Mouse (Mus musculus): ENCODE results near the gene Ipp. TPM values are rescaled to one million over a fixed set of nuclear protein-coding genes. Genes with fewer than 3 reads are reported as not detected.

Gene Ipp
- total RNA-seq, 2 experiments from 2014 or later, result 15.1 to 17.1 TPM

DNA sequence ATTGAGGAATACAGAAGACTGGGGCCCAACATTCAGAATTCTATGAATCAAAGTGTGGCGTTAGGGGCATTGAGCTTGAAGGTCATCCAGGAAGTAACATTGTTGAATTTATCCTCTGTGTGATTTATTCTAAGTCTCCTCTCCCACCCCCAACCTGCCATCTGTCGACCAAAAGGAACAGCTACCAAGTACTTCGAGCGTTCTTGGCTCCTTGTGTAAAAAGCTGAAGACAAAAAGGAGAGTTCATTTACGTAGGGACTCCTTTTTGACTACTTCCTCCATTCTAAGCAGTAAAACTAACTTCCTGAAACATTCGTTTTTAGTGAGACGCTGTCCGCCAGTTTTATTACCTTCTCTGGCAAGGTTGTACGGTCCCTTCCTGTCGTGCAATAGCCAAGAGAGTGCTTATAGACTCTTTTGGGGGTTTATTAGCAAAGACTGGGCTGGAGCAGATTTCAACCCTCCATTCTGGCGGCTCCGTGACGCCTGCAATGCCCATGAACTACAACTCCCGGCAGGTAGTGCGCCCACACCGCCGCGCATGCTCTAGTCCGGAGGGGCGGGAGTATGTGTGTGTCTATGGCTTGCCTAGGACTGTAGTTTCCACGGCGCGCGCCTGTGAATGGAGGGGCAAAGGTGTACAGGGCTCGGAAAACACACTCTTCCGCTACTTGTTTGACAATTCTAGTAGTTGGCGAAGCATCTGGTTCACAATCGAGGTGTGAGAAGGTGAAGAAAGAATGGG is 49.4 kb downstream of the Ipp start:
- intact Hi-C loops (cut with DNase I), result loop anchor here (5.0 kb wide), 2 partner anchors 49 to 94 kb away; partner anchors contain the start of genes Ipp and Mast2
- DNase-seq, result peak; percentile 96 to 98

DNA sequence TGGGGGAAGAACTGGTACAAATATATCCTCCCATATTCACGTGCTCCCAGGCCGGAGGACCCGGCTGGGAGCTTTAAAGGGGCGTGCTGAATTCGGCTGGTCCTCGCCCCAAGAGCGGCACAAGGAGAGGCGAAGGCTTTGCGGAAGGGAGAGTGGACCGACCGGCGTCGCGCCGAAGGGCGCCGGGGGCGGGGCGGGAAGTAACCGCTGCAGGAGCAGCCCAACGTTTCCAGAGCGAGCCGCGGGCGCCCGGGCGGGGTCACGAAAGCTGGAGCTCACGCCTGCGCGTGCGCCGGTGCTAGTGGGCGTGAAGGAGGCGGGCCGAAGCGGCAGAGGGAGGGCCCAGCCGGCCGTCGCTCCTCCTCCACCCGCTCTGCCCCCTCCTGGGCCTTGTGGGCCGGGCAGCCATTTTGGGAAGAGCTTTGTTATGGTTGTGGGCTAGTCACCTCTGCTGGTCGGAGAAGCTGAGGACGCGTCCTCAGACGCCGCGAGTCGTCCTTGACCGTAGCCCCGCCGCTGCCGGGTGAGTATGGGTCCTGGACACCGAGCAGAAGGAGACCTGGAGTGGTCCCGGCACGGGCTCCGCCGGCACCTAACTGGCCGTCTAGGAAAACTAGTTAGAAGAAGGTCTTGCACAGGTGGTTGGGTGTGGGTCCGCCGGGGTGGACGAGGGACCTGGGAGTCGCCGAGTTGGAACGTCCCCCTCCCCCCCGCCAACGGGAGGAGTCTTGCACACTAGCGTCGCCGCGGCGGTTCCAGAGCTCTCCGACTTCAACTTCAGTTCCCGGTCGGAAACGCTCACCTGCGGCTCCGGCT is 50.2 kb downstream of the Ipp start, which contains the start of gene Gpbp1l1:
TSS of gene Gpbp1l1 (plus strand) at position 353 of the 816 bp plus-strand sequence.
- intact Hi-C loops (cut with DNase I), result loop anchor here (5.0 kb wide), 2 partner anchors 50 to 95 kb away; partner anchors contain the start of genes Ipp and Mast2

DNA sequence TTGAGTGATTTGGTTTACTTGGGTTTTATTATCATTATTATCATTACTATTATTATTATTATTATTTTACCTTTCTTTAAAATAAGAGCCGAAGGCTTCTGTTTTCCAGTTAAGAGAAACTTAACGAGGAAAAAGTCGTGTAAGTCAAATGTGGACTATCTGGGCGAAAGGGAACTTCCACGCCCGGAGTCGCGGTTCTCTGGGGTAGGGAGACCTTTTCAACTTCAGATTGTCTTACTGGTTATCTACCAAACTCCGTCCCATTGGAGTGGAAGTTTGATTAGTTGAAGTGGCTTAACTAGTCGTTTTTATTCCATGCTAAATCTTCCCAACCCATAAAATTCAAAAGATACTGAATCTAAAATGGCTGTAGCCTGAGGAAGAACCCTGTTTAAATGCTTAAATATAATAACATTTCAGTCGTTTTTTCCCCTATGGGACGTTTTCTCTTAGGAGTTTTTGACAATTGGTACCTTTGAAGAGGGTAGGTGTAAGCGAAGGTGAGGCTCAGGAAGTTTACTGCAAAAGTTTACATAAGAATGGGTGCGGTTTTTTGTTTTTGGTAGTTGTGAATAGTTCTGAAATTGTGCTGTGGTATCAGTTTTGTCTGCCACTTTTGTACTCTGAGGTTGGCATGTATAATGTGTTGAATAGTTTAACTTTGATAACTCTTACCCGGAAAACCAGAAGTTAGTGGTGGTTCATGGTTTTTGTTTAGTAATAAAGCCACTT is 51.0 kb downstream of the Ipp start:
- intact Hi-C loops (cut with DNase I), result loop anchor here (5.0 kb wide), 2 partner anchors 51 to 96 kb away; partner anchors contain the start of genes Ipp and Mast2
- no peak for DNase-seq

More for the DNA sequence above, 50.2 kb downstream of the Ipp start, which contains the start of gene Gpbp1l1:
- peak; percentile 98 to 99 for DNase-seq

Other genes with a start within 250 kb of the Ipp start
- 10 to 100 TPM; 90.2 to 97.5 TPM for gene Mast2, start 43.4 kb upstream of the Ipp start, total RNA-seq (2021)
- gene Tmem69, start 48.4 kb downstream of the Ipp start, total RNA-seq (2021), result 10 to 100 TPM; 19.4 to 19.8 TPM
- 10 to 100 TPM; 67.7 to 72.3 TPM for gene Gpbp1l1, start 50.1 kb downstream of the Ipp start, total RNA-seq (2021)
- gene Ccdc17, start 89.1 kb downstream of the Ipp start, total RNA-seq (2021), result 1 to 10 TPM; 2.1 to 3.2 TPM
- 10 to 100 TPM; 46.4 to 53.6 TPM for gene Nasp, start 120.4 kb downstream of the Ipp start, total RNA-seq (2021)
- 100 to 1,000 TPM; 419 to 457 TPM for gene Akr1a1, start 144.1 kb downstream of the Ipp start, total RNA-seq (2021)
- 100 to 1,000 TPM; 420 to 430 TPM for gene Prdx1, start 178.0 kb downstream of the Ipp start, total RNA-seq (2021)
- 10 to 100 TPM; 32.8 to 40.0 TPM for gene Mmachc, start 200.9 kb downstream of the Ipp start, total RNA-seq (2021)
- 1 to 10 TPM; 8.3 to 9.1 TPM for gene Ccdc163, start 201.0 kb downstream of the Ipp start, total RNA-seq (2021)
- 1 to 10 TPM; 1.7 to 2.1 TPM for gene Tesk2, start 213.4 kb downstream of the Ipp start, total RNA-seq (2021)

Measured in heart, postnatal 10 days (tissue).